Mouse (Mus musculus) B cell, adult 2 months (primary cell): ENCODE data around the gene Gm11983.
"Not testable (repeated sequence)": the region's sequence is repeated elsewhere in the genome, so short reads cannot be mapped to it uniquely, and the experiment has no call there.

Experiments
- DNase-seq, 2 experiments: peaks; one replicate each; pipeline ENCODE4 v3.0.0; 2022

The Gm11983 gene

GRCm38 (mm10) chr11:6837554-6837953 lies at the start of gene Gm11983:
Gene Gm11983 (minus strand): TSS chr11:6837654.
- no peak for DNase-seq

DNA sequence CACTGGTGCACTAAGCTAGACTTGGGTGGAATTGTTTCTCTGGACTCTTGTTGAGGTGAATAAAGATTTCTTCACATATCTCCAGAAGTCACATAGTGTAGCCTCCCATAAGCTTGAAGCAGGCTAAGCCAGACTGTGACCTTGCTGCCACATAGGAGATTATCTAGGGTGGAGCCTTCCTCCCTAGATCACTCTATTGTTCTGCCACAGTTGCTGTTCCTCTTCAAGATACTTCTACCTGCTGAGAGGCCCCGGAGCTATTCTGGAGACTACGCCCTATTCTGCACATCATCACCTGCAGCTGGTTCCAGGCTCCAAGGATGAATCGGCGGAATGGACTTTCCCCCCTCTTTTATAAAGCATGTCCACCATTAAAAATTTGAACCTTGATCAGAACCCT lies 45.6 kb upstream of the Gm11983 start:
- DNase-seq = not testable (repeated sequence)

DNA sequence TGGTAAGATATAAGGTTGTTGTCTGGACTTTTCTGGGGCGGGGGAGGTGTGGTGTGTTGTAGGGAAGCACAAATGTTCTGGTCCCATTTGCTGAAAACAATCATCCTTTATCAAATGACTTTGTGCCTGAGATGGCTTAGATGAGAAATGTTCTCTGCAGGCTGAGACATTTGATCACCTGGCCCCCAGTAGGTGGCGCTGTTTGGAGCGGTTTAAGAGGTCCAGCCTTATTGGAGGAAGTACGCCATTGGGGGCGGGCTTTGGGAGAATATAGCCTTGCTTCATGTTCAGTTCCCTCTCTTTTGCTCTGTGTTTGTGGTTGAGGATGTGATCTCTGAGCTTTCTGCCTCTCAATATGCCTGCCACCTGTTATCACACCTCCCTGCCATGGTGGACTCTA lies 44.2 kb upstream of the Gm11983 start:
- peak; percentile 5 to 6 for DNase-seq

- no peak for DNase-seq
Measured at GRCm38 (mm10) chr11:6877740-6878139, 40.3 kb upstream of the Gm11983 start.

DNA sequence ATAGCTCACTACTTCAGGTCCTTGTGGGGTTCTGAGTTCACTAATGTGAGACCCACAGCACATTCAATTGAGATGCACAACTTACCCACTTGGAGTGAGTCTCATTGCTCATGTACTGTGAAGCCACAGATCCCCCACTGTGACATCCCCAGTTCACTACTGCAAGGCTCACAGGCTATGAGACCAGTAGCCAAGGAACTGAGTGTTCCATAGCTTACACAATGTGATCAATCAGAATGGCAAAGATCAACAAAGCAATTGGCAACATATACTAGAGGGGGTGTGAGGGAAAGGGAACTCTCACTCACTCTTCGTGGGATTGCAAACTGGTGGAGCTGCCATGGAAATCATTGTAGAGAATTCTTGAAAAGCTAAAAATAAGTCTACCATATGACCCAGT lies 33.5 kb upstream of the Gm11983 start:
- no peak for DNase-seq

- DNase-seq = no peak
Measured at GRCm38 (mm10) chr11:6865536-6865935, 28.1 kb upstream of the Gm11983 start.

GRCm38 (mm10) chr11:6862185-6862584 lies 24.7 kb upstream of the Gm11983 start:
- DNase-seq = no peak

DNA sequence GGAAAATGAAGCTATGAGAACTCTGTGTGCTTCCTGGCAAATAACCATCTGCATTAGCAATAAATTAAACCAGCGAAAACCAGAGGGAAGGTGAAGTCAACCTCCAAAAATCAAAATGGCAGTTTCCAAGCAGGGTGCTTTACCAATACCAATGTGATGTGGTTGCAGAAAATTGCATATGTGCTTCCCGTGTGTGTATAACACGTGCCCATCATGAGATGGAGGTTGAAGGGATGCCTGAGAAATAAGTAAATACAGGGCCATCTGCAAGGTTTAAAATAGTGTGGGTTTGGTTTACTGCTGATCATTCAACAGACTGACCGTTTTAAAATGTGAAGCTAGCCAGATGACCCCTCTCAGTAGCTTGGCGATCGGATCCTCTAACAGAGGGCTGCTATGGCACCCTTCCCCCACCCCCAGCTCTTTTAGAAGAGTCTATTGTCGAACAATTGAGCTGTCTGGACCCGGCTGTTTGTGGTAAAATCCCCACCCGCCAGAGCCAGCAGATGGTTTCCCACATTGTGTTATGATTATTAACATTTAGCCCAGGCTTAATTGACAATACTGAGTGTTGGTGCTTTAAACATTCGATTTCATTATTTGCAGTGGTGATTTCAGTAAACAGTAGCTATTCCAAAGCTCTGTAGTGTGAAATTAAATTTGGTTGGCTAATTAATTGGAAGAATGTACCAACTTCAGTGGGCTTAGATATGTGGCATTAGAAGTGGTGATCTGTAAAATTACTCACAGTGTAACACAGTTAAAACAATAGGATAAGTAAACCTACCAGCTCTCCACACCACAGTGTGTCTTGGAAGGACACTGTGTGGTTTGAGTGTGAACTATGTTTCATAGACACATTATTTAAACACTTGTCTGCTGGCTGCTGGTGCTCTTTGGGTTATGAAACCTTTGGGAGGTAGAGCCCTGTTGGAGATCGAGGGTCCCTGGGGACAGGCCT lies 22.7 kb upstream of the Gm11983 start:
- no peak for DNase-seq

DNA sequence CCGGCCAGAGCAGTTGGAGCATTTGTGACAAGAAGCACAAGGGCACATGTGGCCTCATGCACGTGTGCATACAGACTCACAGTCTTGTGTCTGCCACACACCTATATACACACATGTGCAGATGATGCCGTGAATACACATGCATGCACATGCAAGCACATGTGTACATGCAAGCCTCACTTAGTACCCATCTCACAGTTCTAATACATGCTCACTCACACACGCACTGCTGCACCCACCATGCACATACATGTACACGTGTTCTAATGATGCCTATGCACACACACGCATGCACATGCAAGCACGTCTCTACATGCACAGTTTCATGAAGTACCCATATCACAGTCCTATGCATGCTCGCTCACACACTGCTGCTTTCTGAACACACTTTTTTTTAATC lies 21.6 kb upstream of the Gm11983 start:
- DNase-seq = no peak

- DNase-seq = no peak
Measured at GRCm38 (mm10) chr11:6855942-6856341, 18.5 kb upstream of the Gm11983 start.

DNA sequence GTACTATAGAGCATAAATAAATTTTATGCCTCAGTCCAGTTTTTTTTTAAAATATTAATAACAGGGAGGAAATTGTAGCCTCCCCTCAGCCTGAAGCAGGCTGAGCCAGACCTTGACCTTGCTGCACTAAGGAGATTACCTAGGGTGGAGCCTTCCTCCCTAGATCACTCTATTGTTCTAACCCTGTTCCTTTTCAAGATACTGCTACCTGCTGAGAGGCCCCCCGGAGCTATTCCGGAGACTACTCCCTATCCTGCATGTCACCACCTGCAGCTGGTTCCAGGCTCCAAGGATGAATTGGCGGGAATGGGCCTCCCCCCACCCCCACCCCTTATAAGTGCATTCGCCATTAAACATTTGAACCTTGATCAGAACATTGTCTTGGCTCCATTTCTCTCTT lies 15.9 kb upstream of the Gm11983 start:
- not testable (repeated sequence) for DNase-seq

- no peak for DNase-seq
Measured at GRCm38 (mm10) chr11:6843831-6844230, 6.4 kb upstream of the Gm11983 start.

DNA sequence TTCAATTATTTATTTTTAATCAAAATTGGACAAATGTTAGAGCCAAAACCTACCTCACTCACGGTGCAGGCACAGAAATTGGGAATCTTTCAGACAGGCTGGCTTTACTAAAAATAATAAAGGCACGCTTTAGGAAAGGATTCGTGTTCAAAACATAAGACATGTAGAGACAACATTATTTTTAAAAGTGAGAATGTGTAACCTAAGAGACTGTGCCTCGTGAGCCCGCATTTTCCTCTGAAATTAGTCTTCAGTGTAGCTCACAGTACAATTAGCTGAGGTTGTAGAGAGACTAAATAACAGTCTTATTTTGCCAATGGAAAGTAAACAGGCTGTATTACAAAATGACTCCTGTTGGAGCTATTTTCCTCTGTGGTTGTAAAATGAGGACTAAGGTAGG lies 4.7 kb upstream of the Gm11983 start:
- DNase-seq = no peak

GRCm38 (mm10) chr11:6840775-6841174 lies 3.3 kb upstream of the Gm11983 start:
- no peak for DNase-seq

GRCm38 (mm10) chr11:6834636-6835035 lies 2.8 kb downstream of the Gm11983 start:
- DNase-seq = no peak

GRCm38 (mm10) chr11:6833731-6834130 lies 3.7 kb downstream of the Gm11983 start:
- no peak for DNase-seq

DNA sequence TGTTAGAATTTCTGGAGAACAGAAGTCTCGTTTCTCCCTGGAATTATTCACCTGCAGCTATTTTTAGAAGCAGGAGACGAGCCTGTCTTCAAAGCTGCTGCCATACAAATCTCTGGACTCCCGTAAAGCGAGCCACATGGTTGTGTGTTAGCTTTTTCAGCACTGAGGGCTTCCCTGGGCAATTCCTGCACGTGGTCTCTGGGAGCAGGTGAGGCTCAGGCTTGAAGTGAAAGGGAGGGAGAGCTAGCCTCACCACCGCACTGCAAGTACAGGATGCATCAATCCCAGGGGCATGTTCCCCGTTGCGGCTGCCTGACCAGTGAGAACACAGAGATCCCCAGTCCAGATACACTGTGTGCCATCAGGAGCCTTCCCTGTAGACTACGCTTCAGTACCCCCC lies 5.5 kb downstream of the Gm11983 start:
- no peak for DNase-seq

GRCm38 (mm10) chr11:6828196-6828595 lies 9.3 kb downstream of the Gm11983 start:
- no peak for DNase-seq

DNA sequence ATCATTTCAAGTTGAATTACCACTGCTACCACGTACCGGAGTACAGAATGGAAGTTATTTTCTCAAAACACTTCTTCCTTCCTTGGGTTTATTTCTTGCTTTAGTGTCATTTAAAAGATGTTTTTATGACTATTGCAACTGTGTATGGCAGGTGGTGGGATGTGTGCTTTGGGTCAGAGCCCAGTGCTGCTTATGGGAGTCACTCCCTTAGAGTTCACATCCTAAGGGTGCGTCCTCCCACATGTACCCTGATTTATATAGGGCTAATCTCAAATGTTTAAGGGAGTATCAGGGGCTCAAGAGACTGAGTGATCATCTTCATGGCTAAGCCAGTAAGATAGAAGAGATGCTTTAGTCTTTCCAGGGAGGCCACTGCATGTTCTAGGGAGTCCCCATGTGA lies 11.3 kb downstream of the Gm11983 start:
- no peak for DNase-seq

DNA sequence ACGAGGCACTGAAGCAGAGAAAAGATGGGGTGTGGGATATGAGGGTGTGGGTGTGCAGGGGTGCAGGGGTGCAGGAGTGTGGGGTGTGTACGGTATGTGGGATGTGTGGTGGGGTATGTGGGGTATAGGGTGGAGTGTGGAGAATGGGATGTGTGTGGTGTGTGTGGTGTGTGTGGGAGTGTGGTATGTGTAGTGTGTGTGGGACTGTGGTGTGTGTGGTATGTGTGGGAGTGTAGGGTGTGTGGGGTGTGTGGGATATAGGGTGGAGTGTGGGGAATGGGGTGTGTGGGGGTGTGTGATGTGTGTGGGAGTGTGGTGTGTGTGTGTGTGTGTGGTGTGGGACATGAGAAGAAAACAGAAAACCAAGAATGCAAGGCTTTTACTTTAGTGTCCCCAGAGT lies 14.3 kb downstream of the Gm11983 start:
- DNase-seq = no peak

- DNase-seq = no peak
Measured at GRCm38 (mm10) chr11:6814486-6814885, 23.0 kb downstream of the Gm11983 start.

- DNase-seq = not testable (repeated sequence)
Measured at GRCm38 (mm10) chr11:6802879-6803278, 34.6 kb downstream of the Gm11983 start.

DNA sequence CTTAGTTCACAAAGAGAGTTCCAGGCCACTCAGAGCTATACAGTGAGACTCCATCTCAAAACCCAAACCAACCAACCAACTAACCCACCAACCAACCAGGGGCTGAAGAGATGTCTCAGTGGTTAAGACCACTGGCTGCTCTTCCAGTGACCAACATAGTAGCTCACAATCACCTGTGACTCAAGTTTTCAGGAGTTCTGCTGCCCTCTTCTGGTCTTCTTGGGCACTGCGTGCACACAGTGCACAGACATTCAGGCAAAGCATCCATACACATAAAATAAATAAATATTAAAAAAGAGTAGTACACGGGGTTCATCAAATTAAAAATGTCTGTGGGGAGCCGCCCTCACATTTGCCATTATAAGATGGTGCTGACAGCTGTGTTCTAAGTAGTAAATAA lies 46.8 kb downstream of the Gm11983 start:
- peak; percentile 33 to 41 for DNase-seq
